Mouse (Mus musculus) heart, postnatal 0 days (tissue): Measurements from ENCODE around the gene Fgf8. TPM values are rescaled to one million over a fixed set of nuclear protein-coding genes. Genes with fewer than 3 reads are reported as not detected.

Experiments
- ATAC-seq: fragments of 200-750 bp; cut with Nextera tagmentation; 2 replicates; pipeline ENCODE4 v1.8.0; 2017; ENCODE audit warnings: low read depth, moderate number of reproducible peaks, moderate library complexity; ENCODE audit not compliant: insufficient read depth
- DNase-seq: peaks from one replicate; pipeline ENCODE4 v3.0.0-alpha.2; 2016; ENCODE audit warnings: low spot score
- H3K27ac ChIP-seq: fragments of 300-500 bp; sonication (generic); 2 replicates; pipeline ENCODE4 v1.5.1; 2014; ENCODE audit warnings: low read depth, mild to moderate bottlenecking
- H3K27me3 ChIP-seq: fragments of 300-500 bp; sonication (generic); 2 replicates; pipeline ENCODE4 v1.6.1; 2014; ENCODE audit warnings: low read length, mixed read lengths; ENCODE audit not compliant: control insufficient read depth, insufficient read depth
- H3K36me3 ChIP-seq: fragments of 300-500 bp; sonication (generic); replicated peaks from 2 replicates; pipeline ENCODE4 v1.6.1; 2014; ENCODE audit warnings: low read length, mixed read lengths; ENCODE audit not compliant: control insufficient read depth, insufficient read depth
- H3K4me1 ChIP-seq: fragments of 300-500 bp; sonication (generic); 2 replicates; pipeline ENCODE4 v1.6.1; 2014; ENCODE audit warnings: antibody characterized with exemption; ENCODE audit not compliant: control insufficient read depth, insufficient read depth
- H3K4me2 ChIP-seq: fragments of 300-500 bp; sonication (generic); 2 replicates; pipeline ENCODE4 v1.6.1; 2014; ENCODE audit warnings: low read depth, mild to moderate bottlenecking, low read length, moderate library complexity
- H3K4me3 ChIP-seq: fragments of 300-500 bp; sonication (generic); 2 replicates; pipeline ENCODE4 v1.5.1; 2014; ENCODE audit warnings: low read depth, low read length
- H3K9ac ChIP-seq: fragments of 300-500 bp; sonication (generic); replicated peaks from 2 replicates; pipeline ENCODE4 v1.6.1; 2014; ENCODE audit warnings: low read depth, low read length, mixed read lengths
- H3K9me3 ChIP-seq: fragments of 300-500 bp; sonication (generic); replicated peaks from 2 replicates; pipeline ENCODE4 v1.6.1; 2016; ENCODE audit warnings: low read length; ENCODE audit not compliant: control insufficient read depth
- CTCF ChIP-seq: IDR thresholded peaks from 2 replicates; pipeline ENCODE4 v1.5.1; 2016; ENCODE audit warnings: antibody characterized with exemption, control low read depth, low read depth
- EP300 ChIP-seq: IDR thresholded peaks from 2 replicates; pipeline ENCODE4 v1.6.1; 2016; ENCODE audit warnings: antibody characterized with exemption, low read depth
- WGBS: fragments of 180-500 bp; shearing (Covaris S2); extraction: QIAGEN DNeasy Blood & Tissue Kit; methylation state at CpG from one replicate; pipeline ENCODE4 v1.1.7; 2014; 5-methylcytosine and 5-hydroxymethylcytosine counted together
- polyA plus RNA-seq: library from polyadenylated mRNA; unstranded; fragments of >200 nt; fragmentation: Nextera tagmentation; extraction: Ambion mirVana; gene quantifications from 2 replicates; pipeline ENCODE4 v1.2.1, GENCODE M21; 2015
- total RNA-seq: library from RNA; depleted of rRNA; stranded (reverse); fragments of >200 nt; gene quantifications from 2 replicates; pipeline ENCODE4 v1.2.3, GENCODE M21; 2014; ENCODE audit warnings: low replicate concordance; rRNA removed

The Fgf8 gene
- total RNA-seq, result not detected in 2 replicates
- not detected in 2 replicates for polyA plus RNA-seq

GRCm38 (mm10) chr19:45742218-45742983, at the start of gene Fgf8:
Gene Fgf8, minus strand, starts transcription at chr19:45742915.
- WGBS, result under 1% methylated on average over 48 of the region's 68 CpGs
- ATAC-seq, result no peak
- Histone ChIP-seq H3K9me3 (no peaks in the 10 kb centered on the region), H3K4me1 (peaks cover 4% of the 10 kb centered on the region), H3K9ac (0 out of 2 replicates have a peak within 1 kb of the TSS, but pooled peaks have one; percentile 27), H3K4me3 (peak within 1 kb of the TSS; percentile 50), H3K27ac (no peak within 1 kb of the TSS), H3K36me3 (no peaks in the 10 kb centered on the region), H3K27me3 (peaks cover 86% of the 10 kb centered on the region), H3K4me2 (peak within 1 kb of the TSS; percentile 75)
- TF ChIP-seq CTCF, result no peak
- no peak for TF ChIP-seq EP300
- DNase-seq, result no peak

GRCm38 (mm10) chr19:45792404-45792803, 49.7 kb upstream of the Fgf8 start:
- H3K9ac ChIP-seq, result no peak overlapping the region
- no peaks in the 10 kb centered on the region for H3K4me1 ChIP-seq
- no peaks in the 10 kb centered on the region for H3K9me3 ChIP-seq
- no peak for TF ChIP-seq EP300
- TF ChIP-seq CTCF, result no peak
- DNase-seq (no peak), ATAC-seq (no peak)
- H3K27ac ChIP-seq, result no peak overlapping the region
- no peak overlapping the region for H3K4me3 ChIP-seq
- H3K27me3 ChIP-seq, result no peaks in the 10 kb centered on the region
- 77% methylated on average over 6 of the region's 6 CpGs for WGBS
- no peak overlapping the region for H3K4me2 ChIP-seq
- H3K36me3 ChIP-seq, result 0 out of 2 replicates have a peak, but pooled peaks cover 6% of the 10 kb centered on the region

GRCm38 (mm10) chr19:45789888-45790874, 47.5 kb upstream of the Fgf8 start:
- no peaks in the 10 kb centered on the region for H3K4me1 ChIP-seq
- WGBS, result 75% methylated on average over 11 of the region's 13 CpGs
- H3K4me2 ChIP-seq, result no peak overlapping the region
- H3K4me3 ChIP-seq, result no peak overlapping the region
- H3K9ac ChIP-seq, result no peak overlapping the region
- no peaks in the 10 kb centered on the region for H3K9me3 ChIP-seq
- H3K36me3 ChIP-seq, result 0 out of 2 replicates have a peak, but pooled peaks cover 6% of the 10 kb centered on the region
- TF ChIP-seq EP300 (no peak), CTCF (no peak)
- no peaks in the 10 kb centered on the region for H3K27me3 ChIP-seq
- H3K27ac ChIP-seq, result no peak overlapping the region
- DNase-seq (no peak), ATAC-seq (no peak)

GRCm38 (mm10) chr19:45789365-45789764, 46.6 kb upstream of the Fgf8 start:
- 80% methylated on average over 7 of the region's 7 CpGs for WGBS
- H3K4me2 ChIP-seq, result no peak overlapping the region
- H3K36me3 ChIP-seq, result 0 out of 2 replicates have a peak, but pooled peaks cover 6% of the 10 kb centered on the region
- no peaks in the 10 kb centered on the region for H3K9me3 ChIP-seq
- no peak overlapping the region for H3K9ac ChIP-seq
- no peak overlapping the region for H3K4me3 ChIP-seq
- DNase-seq, result no peak
- no peak overlapping the region for H3K27ac ChIP-seq
- no peaks in the 10 kb centered on the region for H3K4me1 ChIP-seq
- TF ChIP-seq CTCF (no peak), EP300 (no peak)
- H3K27me3 ChIP-seq, result no peaks in the 10 kb centered on the region
- ATAC-seq, result no peak

- peak; percentile 20 for DNase-seq
- ATAC-seq, result no peak
- Histone ChIP-seq H3K9me3 (no peaks in the 10 kb centered on the region), H3K9ac (no peak overlapping the region), H3K27me3 (no peaks in the 10 kb centered on the region), H3K4me1 (no peaks in the 10 kb centered on the region), H3K4me2 (no peak overlapping the region), H3K4me3 (no peak overlapping the region), H3K27ac (no peak overlapping the region), H3K36me3 (no peaks in the 10 kb centered on the region)
- TF ChIP-seq EP300 (no peak), CTCF (no peak)
- WGBS, result 39% methylated on average over 4 of the region's 4 CpGs
These were observed 45.6 kb upstream of the Fgf8 start for GRCm38 (mm10) chr19:45788337-45788736.
